Mouse (Mus musculus) gastrocnemius, postnatal 14 days (tissue): Measurements from ENCODE around the gene Cap2. TPM values are rescaled to one million over a fixed set of nuclear protein-coding genes. Genes with fewer than 3 reads are reported as not detected.
A peak's percentile ranks its signal among the peaks of the same experiment; 100 is the strongest.

Experiments used
- DNase-seq: peaks from one replicate; pipeline ENCODE4 v3.0.0; 2021; ENCODE audit warnings: mixed read lengths
- intact Hi-C: fragments of 180-260 bp; cut with DNase I; formaldehyde crosslinking; loops from one replicate; pipeline ENCODE4 v1.15.1; 2025; ENCODE audit warnings: low total_unique reads
- total RNA-seq, 2 experiments: library from RNA; stranded (reverse); gene quantifications; 2 replicates each; pipeline ENCODE4 v1.2.3; 2021

Gene Cap2
- total RNA-seq, 2 experiments from 2014 or later: 241 to 245 TPM

GRCm38 (mm10) chr13:46669048-46669619 lies 167.5 kb downstream of the Cap2 start, which contains the start of gene Fam8a1:
Gene Fam8a1, plus strand, starts transcription at chr13:46669522.
- intact Hi-C loops: no loop called here
- DNase-seq: peak; percentile 91

- intact Hi-C loops: no loop called here
These were observed 168.1 kb downstream of the Cap2 start for GRCm38 (mm10) chr13:46669620-46670271.

GRCm38 (mm10) chr13:46670514-46670913 lies 168.9 kb downstream of the Cap2 start:
- DNase-seq: no peak
- intact Hi-C loops: no loop called here

More at GRCm38 (mm10) chr13:46669620-46670271, 168.1 kb downstream of the Cap2 start:
- peak; percentile 25 for DNase-seq

GRCm38 (mm10) chr13:46674601-46675000 lies 173.0 kb downstream of the Cap2 start:
- DNase-seq: no peak
- intact Hi-C loops: no loop called here

- intact Hi-C loops: no loop called here
These were observed 176.1 kb downstream of the Cap2 start for GRCm38 (mm10) chr13:46677721-46678120.

GRCm38 (mm10) chr13:46682921-46683320 lies 181.3 kb downstream of the Cap2 start:
- intact Hi-C loops: no loop called here
- no peak for DNase-seq

More at GRCm38 (mm10) chr13:46677721-46678120, 176.1 kb downstream of the Cap2 start:
- no peak for DNase-seq

- intact Hi-C loops: no loop called here
These were observed 181.7 kb downstream of the Cap2 start for GRCm38 (mm10) chr13:46683370-46683769.

GRCm38 (mm10) chr13:46690559-46691241 lies 189.1 kb downstream of the Cap2 start:
- intact Hi-C loops: no loop called here
- no peak for DNase-seq

More at GRCm38 (mm10) chr13:46683370-46683769, 181.7 kb downstream of the Cap2 start:
- DNase-seq: no peak

GRCm38 (mm10) chr13:46695296-46695908 lies 193.8 kb downstream of the Cap2 start:
- no peak for DNase-seq
- intact Hi-C loops: no loop called here

GRCm38 (mm10) chr13:46695932-46696331 lies 194.3 kb downstream of the Cap2 start:
- intact Hi-C loops: no loop called here

GRCm38 (mm10) chr13:46696788-46697187 lies 195.1 kb downstream of the Cap2 start:
- DNase-seq: no peak
- intact Hi-C loops: no loop called here

More at GRCm38 (mm10) chr13:46695932-46696331, 194.3 kb downstream of the Cap2 start:
- no peak for DNase-seq

- DNase-seq: no peak
- intact Hi-C loops: no loop called here
These were observed 197.7 kb downstream of the Cap2 start for GRCm38 (mm10) chr13:46699372-46699771.

Other genes with a start within 250 kb of the Cap2 start
- under 1 TPM; 0.70 to 0.71 TPM for gene Stmnd1, start 228.1 kb upstream of the Cap2 start, total RNA-seq
- gene Rbm24, start 83.4 kb upstream of the Cap2 start, total RNA-seq: 100 to 1,000 TPM; 145 to 185 TPM
- gene Fam8a1, start 167.7 kb downstream of the Cap2 start, total RNA-seq: 10 to 100 TPM; 20.4 to 21.9 TPM
- 10 to 100 TPM; 24.6 to 28.2 TPM for gene Nup153, start 226.1 kb downstream of the Cap2 start, total RNA-seq